Mouse (Mus musculus) gonadal fat pad, adult 2 months (tissue): ENCODE measurements around the gene Ppme1. TPM values are rescaled to one million over a fixed set of nuclear protein-coding genes. Genes with fewer than 3 reads are reported as not detected.

Source experiments
- DNase-seq: peaks from one replicate; pipeline ENCODE4 v3.0.0-alpha.2; 2012; ENCODE audit warnings: low read depth
- polyA plus RNA-seq: library from polyadenylated mRNA; depleted of rRNA; stranded (reverse); fragments of >200 nt; gene quantifications from 2 replicates; pipeline ENCODE4 v1.2.3, GENCODE M21; 2012

The Ppme1 gene
- polyA plus RNA-seq, 1 experiment = 89.1 TPM

GRCm38 (mm10) chr7:100327514-100327913 is 44.6 kb downstream of the Ppme1 start:
- no peak for DNase-seq

GRCm38 (mm10) chr7:100325482-100325881 is 46.6 kb downstream of the Ppme1 start:
- no peak for DNase-seq

- DNase-seq = no peak
Measured at GRCm38 (mm10) chr7:100323721-100324120, 48.4 kb downstream of the Ppme1 start.

GRCm38 (mm10) chr7:100317534-100317933 is 54.6 kb downstream of the Ppme1 start:
- no peak for DNase-seq

GRCm38 (mm10) chr7:100316924-100317323 is 55.2 kb downstream of the Ppme1 start:
- no peak for DNase-seq

DNA sequence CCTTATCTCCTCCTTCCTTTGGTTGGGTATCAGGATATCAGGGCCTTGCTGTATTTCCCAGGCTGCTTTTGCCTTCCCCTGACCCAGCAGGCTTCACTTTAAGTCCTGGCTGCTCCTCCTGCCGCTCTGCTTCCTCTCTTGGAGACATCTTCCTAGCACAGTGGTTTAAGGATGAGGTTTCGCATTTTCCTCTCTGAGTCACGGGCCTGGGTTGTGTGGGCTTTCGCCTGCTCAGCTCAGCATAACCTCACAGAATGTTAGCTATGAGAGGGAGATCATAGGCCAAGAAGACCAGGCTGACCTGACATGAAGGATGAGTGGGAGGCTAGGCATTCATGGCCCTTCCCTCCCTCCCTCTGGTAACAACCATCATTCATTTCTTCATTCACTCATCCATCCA is 59.4 kb downstream of the Ppme1 start:
- no peak for DNase-seq

DNA sequence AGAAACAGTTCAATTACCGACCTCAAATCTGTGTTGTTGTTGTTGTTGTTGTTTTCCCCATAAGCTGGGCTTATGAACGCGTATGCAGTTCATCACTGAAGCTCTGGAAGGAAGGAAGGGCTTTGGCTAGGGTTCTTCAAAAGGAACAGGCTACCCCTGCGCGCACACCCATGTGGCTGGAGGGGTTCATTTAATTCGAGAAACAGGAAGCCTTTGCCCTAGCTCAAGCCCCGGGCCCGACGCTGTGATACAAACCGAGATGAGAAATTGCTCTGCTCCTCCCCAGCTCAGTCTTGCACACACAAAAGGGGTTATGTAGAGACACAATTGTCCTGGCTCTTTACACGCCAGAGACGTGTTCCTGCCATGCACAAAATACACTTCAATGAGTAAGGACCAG is 61.8 kb downstream of the Ppme1 start:
- no peak for DNase-seq

DNA sequence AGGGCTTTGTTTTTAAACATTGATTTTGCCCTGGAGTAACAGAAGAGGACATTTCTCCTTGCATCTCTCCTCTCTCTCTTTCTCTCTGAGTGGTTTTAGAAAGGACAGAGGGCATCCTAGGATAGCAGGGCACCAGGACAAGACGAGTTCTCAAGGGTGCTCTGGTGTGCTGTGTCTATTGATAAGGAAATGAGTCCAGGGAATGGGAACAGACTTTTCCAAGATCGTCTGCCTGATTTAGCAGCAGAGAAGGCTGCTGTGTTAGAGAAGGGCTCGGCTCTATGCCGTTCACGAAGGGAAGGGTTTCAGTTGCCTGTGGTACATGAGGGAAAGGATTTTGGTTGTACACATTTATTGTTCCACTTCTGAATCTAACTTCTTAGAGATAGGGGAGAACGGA is 62.4 kb downstream of the Ppme1 start:
- no peak for DNase-seq

DNA sequence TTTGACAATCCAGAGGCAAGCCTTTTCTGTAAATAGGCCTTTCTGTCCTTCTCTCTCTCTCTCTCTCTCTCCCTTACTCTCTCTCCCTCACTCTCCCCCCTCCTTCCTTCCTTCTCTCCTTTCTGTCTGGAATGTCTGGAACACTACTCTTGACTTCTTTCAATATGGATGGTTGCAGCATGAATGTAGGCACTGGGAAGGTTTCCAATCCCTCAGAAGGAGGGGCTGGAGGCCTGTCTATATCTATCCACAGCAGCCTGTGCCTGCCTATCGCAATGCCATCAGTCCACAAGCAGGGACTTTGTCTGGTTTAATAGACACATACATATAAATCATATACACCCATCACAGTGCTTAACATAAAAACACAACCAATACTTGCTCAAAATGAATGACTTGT is 62.9 kb downstream of the Ppme1 start:
- DNase-seq = no peak

- no peak for DNase-seq
Measured at GRCm38 (mm10) chr7:100307872-100308653, 64.0 kb downstream of the Ppme1 start.

- no peak for DNase-seq
Measured at GRCm38 (mm10) chr7:100305894-100306293, 66.2 kb downstream of the Ppme1 start.

- no peak for DNase-seq
Measured at GRCm38 (mm10) chr7:100302316-100302715, 69.8 kb downstream of the Ppme1 start.

- DNase-seq = no peak
Measured at GRCm38 (mm10) chr7:100301390-100301789, 70.7 kb downstream of the Ppme1 start.

DNA sequence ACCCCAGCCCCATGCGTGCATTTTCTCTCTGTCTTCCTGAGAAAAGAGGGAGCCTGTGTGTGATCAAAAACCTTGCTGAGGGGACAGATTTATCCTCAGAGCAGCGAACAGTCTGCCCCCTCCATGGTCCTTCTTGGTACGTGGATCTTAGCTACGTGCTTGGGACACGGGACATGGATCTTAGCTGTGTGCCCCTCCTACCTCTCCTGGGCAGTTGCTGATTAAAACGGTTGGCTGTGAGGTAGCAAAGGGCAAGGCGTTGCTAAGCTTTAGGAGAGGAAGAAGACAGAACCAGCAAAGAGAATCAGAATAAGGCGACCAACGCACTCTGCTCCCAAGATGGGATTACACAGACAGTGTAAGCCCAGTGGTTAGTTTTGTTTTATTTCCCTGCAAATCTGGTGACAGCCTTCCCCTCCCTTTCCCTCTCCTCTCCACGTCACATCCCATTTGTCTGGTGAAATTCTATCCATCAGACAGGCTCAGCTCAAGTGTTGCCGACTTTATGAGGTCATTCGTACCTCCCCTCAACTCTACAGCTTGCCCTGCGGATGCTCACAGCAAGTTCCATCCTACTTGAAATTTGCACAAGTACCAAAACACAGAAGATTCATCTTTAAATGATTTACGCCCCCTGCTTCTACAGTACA is 73.1 kb downstream of the Ppme1 start:
- DNase-seq = no peak

- DNase-seq = no peak
Measured at GRCm38 (mm10) chr7:100296699-100297098, 75.4 kb downstream of the Ppme1 start.

DNA sequence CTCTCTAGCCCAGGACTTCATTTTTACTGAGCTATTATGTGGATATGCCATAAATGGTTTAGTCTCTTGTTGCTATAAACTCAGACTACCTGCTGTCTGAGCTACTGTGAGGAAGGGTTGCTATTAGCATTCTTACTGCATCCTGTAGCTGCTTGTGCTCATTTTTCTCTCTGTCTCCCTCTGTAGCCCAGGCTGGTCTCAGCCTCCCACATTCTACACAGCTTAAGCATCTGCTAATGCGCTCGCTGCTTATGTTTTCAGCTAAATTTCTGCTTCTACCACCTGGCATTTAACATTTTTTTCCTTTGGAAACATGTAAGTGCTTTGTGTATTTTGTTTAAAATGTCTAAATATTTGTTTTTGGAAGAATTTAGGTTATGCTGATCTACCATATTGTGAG is 76.4 kb downstream of the Ppme1 start:
- no peak for DNase-seq

DNA sequence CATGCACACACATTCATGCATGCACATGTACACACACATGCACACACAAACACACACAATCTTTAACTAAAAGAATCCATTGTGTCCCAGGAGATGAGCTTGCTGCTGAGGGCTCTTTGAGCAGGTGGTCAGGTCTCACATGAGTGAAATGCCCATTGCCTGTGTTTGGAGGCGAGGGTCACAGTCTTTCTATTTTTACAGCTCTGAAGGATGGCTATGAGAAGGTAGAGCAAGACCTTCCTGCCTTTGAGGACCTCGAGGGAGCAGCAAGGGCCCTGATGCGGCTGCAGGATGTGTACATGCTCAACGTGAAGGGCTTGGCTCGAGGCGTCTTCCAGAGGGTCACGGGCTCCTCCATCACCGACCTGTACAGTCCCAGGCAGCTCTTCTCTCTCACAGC is 78.6 kb downstream of the Ppme1 start:
- no peak for DNase-seq

DNA sequence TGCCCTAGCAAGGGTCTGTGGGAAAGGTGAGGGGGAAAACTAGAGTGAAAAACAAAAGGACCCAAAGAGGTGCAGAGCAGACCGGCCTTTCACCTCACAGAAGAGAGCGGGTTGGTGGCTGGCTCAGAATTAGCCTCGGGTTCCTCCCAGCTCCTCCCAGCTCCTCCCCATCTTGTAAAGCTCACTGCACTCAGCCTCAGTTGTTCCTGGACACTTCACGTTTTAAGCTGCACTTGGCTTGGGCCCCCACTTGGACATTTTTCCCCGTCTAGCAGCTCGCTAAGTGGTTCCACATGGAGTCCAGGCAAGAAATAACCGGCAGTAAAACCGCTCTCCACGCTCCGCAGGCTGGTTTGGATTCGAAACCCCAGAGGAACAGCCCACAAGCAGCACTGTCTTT is 83.5 kb downstream of the Ppme1 start:
- DNase-seq = no peak

- no peak for DNase-seq
Measured at GRCm38 (mm10) chr7:100287748-100288578, 84.1 kb downstream of the Ppme1 start.

GRCm38 (mm10) chr7:100285383-100285782 is 86.7 kb downstream of the Ppme1 start, which contains the start of gene P4ha3:
P4ha3 (plus strand) TSS chr7:100285520.
- DNase-seq = no peak

GRCm38 (mm10) chr7:100283298-100283697 is 88.8 kb downstream of the Ppme1 start:
- no peak for DNase-seq

- no peak for DNase-seq
Measured at GRCm38 (mm10) chr7:100281596-100281995, 90.5 kb downstream of the Ppme1 start.
